Mouse (Mus musculus) kidney, adult 8-10 months (tissue): Measurements from ENCODE around the gene Tex38.

Experiments used
- DNase-seq, 2 experiments: peaks; one replicate each; pipeline ENCODE4 v3.0.0; 2022

Tex38 gene

DNA sequence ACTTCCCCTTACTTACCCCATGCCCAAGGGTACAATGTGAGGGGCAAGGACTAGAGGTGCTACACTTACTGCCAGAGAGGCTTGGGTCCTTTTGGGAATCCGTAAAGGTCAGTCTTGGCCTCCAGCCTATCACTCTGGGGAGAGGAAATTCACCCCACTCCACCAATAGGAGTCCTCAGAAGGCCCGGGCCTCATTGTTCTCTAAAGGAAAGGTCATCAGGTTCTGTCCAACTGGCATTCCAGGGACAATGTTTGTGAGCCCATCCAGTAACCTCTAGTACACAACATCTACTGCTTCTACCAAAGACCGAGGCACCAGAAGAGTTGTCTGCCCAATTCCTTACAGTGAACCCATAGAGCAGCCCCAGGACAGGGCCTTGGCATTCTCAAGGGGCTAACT lies at the start of gene Tex38:
TSS of gene Tex38 (minus strand) at position 101 of the 400 bp plus-strand sequence.
- DNase-seq = no peak

- DNase-seq = peak in 1 of 2 experiments; percentile 22
Measured at GRCm38 (mm10) chr4:115830491-115830890, 49.7 kb upstream of the Tex38 start.

DNA sequence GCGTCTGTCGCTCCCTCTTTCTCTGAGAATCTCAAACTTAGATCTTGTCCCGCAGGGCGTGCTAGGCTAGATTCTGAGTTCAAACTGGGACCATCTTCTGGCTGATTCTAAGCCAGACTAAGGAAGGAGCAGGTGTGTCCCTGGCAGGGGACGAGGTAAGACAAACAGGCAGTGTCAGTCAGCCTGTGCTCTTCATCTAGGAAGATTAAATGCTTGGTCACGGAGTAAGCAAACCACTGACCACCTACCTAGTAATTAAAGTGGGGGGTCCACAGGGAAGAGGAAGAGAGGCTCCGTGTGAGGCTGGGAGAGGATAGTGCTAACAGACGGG lies 47.7 kb upstream of the Tex38 start:
- no peak for DNase-seq

- peak; percentile 86 to 89 for DNase-seq
Measured at GRCm38 (mm10) chr4:115827888-115828571, 47.2 kb upstream of the Tex38 start, which contains the start of gene Mob3c. Gene Mob3c (plus strand): TSS chr4:115828092.

DNA sequence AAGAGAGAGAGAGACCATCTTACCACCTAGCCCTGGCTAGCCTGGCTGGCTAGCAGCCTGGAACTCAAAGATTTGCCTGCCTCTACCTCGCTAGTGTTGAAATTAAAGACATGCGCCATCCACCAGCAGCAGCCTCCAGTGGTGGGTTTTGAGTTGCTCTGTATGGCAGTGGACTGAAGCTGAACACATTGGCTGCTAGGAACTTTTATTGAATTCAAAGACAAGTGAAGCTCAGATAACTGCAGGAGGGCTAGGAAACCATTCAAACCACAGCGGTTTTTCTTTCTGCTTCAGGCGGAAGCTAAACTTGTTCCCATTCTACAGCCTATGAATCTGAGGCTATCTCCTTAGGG lies 46.7 kb upstream of the Tex38 start:
- no peak for DNase-seq

DNA sequence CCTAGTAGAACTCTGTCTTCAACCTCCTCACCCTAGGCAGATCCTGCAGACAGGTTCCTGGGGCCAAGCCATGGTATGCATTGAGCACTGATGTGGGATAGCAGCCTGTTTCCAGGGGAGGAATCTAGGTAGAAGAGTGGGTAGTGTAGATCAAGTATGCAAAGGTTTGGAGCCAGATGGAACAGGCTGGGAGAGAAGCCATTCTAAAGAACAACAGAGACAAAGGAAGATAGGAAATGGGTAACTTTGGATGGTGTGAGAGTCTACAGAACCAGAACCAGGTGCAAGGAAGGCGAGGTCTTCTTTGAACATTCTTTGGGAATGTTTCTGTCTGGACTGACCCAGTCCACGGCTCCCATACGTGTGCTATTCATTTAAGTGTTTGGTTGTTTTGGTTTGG lies 46.2 kb upstream of the Tex38 start:
- no peak for DNase-seq

GRCm38 (mm10) chr4:115825271-115825670 lies 44.5 kb upstream of the Tex38 start:
- DNase-seq = no peak

DNA sequence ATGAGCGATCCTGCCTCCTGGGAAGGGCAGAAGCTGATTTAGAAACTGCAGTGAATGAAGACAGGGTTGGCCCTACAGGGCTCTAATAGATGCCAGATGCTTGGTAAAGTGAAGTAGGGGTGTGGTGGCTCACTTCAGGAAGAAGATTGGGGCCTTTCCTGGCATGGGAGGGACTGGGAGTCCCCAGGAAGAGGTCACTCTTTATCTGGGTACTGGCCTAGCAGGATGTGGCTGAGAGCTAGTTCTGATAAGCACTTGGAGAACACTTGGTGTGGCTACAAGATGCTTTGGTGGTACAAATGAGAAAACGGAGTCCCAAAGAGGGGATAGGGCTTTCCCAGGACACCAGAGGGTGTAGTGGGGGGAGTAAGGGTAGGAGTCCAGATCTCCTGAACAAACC lies 43.4 kb upstream of the Tex38 start:
- DNase-seq = no peak

DNA sequence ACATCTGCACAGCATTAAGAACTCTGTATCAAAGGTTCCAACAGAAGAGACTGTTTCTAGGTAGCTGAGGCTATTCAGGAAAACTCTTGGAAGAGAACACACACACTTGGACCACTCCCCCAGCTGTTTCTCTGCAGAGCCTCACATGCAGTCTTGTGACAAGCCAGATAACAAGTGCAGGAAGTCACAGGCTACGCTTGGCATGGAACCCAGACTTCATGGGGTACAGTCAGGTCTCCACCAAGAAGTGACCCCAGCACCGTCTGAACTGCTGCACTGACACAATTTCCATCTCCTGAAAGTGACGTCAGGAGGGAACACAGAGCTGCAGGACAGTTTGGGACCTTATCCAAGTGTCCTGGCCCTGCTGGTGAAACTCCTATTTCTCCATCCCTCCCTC lies 41.1 kb upstream of the Tex38 start:
- no peak for DNase-seq

DNA sequence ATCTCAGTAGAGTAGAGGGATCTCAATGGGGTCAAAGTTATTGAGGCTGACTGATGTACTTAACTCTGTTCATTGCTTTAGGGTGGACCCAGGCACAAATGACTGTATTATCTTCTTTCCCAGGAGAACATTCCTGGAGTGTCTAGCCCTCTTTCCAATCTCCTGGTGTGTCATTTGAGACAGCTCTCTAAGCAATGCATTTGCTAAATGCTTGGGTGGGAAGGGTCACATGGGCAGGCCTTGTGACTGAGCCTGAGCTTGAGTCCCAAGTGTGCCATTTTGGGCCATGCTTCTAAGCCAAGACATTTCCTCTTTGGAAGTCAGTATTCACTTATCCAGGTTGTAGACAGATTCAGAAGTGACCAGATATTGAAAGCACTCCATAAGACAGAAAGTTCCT lies 40.6 kb upstream of the Tex38 start:
- no peak for DNase-seq

- DNase-seq = no peak
Measured at GRCm38 (mm10) chr4:115820944-115821343, 40.1 kb upstream of the Tex38 start.

GRCm38 (mm10) chr4:115820199-115820598 lies 39.4 kb upstream of the Tex38 start:
- no peak for DNase-seq

DNA sequence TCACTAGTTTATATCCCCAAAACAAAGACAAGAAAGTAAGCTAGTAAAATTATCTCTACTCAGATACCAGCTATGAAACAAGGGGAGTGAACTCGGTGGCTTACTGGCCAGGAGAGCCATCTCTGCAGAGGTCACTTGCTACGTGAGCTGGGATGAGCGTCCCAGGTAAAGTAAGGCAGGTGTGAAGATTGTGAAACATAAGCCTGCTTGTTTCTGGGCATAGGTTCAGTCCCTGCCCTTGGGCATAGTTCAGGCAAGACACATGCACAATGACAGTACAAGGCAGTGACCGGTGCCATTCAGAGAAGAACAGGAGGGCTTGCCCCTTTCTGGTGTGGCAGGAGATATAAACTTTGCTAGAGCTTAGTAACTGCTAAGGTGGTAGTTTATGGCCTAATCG lies 34.8 kb upstream of the Tex38 start:
- DNase-seq = no peak

DNA sequence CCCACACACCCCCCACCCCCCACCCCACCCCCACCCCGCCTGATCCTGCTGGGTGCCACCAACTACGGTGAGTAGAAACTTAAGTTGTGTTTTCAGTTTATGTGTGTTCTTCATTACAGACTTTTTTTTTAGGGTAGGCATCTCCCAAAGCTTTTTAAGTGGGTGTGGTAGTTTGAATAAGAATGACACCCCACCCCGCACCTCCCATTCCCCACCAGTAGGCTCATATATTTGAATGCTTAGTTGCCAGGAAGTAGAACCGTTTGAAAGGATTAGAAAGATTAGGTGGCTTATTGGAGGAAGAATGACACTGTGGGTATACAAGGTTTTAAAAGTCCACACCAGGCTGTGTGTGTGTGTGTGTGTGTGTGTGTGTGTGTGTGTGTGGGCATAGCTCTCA lies 31.5 kb upstream of the Tex38 start:
- DNase-seq = no peak

- DNase-seq = no peak
Measured at GRCm38 (mm10) chr4:115799981-115800380, 19.2 kb upstream of the Tex38 start.

DNA sequence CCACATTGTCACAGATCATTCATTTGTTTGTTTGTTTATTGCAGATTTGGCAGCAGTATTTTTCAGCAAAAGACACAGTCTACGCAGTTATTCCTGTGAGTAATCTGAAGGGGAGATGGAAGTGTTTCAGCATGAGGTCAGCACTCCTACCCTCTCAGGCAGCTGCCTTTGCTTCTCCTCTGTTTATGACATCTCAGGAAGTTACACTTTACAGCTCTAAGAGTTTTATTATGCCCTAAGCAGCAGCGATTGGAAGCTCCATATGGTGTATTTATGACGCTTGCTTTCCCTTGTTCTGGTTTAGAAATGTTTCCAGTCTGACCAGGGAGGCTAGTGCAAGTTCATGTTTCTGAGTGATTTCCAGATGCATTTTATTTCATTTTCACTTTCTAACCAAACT lies 14.5 kb upstream of the Tex38 start:
- DNase-seq = no peak

DNA sequence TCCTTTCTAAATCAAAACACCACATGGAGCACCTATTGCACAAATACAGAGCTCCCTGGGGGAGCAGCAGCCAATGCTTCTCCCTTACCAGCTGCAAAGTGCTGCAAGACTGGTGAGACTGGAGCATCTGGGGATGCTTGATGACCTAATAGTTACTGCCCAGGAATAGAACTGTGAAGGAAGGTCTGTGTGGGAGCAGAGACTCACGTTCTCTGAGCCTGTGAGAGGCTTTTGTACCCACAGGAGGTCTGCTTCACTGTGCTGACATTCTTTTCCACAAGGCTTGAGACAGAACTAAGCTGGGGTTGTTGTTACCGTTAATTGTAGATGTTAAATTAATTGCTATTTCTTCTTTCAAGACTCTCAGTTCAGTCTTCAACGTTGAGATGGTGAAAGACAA lies 10.0 kb upstream of the Tex38 start:
- DNase-seq = no peak

DNA sequence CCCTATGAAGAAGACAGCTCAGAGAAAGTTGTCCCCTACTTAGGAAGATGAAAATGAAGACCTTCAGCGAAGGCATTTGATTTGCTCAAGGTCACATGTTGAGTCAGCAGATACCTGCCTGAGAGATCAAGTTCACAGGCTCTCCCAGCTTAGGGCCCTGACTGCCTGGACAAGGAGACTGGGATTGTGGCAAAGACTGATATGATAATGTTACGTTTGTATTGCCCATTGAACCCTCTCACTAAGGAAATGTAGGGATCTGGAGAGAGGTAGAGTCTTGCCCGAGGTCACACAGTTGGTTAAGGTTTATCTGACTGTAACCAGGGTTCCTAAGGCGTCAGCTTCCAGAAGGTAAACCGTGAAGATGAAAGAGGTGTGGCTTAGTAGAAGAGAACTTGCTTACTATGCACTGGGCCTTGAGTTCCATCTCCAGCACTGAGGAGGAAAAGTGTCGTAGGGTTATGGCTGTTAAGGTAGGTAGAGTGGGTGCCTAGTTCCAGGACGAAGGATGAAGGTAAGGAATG lies 4.8 kb upstream of the Tex38 start:
- peak in 1 of 2 experiments; percentile 20 for DNase-seq

DNA sequence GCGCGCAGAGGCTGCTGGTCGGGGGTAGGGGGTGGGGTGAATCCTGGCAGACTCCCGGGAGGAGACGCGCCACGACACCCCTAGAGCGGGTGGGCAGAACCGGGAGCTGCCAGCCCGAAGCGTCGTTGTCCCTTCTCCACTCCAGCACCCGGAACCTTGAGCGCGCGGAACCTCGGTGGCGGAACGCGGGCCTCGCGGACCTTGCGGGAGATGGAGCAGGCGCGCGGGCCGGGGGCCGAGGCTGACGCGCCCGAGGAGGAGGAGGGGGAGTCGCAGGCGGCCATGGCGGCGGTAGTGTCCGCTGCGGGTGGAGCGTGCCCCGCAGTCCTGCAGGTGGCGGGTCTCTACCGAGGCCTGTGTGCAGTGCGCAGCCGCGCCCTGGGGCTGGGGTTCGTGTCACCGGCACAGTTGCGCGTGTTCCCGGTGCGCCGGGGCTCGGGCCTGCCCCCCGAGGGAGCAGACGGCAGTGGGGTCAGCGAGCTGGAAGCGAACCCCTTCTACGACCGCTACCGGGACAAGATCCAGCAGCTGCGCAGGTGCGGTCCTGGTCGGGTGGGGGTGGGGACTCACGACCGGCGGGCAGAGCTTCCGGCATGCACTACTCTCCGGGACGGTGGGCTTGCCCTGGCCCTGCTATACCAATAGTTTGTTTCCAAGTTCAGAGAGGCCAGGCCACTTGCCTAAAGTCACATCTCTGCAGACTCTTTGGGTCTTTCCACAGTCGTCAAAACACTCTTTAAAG lies 4.1 kb upstream of the Tex38 start, which contains the start of gene Atpaf1:
TSS of gene Atpaf1 (plus strand) at position 44 of the 742 bp plus-strand sequence.
- peak; percentile 47 to 57 for DNase-seq

DNA sequence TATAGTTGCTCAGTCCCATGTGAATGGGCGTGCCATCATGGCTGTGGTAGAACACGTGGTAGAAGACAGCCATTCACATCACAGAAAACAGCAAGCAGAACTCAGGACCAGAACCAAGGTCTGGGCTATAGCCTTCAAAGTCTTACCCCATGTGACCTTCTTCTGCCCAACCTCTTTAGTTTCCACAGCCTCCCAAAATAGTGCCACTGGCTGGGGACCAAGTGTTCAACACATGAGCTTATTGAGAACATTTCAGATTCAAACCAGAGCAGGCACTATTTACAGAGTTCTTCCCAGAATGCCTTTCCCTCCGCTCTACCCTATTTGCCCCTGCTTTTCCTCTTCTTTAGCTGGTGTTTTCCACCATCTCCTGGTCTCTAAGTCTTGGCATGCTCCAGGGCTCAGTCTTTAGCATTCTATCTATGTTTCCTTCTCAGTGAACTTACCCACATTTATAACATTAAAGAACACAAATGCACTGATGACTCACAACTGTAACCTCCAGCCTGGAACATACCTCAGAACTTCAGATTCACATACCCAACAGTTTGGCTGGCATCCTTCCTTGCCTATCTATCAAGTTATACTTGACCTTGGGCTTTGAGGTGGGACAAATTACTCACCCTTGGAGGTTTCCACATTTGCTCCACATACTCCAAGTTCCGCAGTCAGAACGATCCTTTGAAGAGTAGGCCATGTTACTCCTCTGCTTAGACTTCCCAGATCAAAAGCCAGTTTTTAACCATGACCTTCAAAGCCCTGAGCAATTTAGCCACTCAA lies 1.4 kb upstream of the Tex38 start:
- no peak for DNase-seq

- no peak for DNase-seq
Measured at GRCm38 (mm10) chr4:115780269-115780668, 549 bp downstream of the Tex38 start.

DNA sequence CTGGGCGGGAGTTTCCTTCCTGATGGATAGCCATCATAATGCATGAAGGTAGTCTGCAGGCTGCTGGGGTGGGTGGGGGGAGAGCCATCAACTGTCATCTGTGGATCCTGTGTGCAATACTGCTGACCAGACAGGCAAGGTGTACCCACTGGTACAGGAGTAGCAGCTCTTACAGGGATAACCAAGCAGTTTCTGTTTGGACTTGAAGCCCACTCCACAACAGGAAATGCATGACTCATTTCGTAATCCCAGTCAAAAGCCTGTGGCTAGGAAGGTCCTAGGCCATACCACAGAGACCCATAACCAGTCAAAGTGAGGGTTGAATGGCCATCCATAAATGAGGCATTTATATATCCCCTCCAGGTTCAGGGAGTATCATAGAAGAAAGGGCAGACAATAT lies 3.2 kb downstream of the Tex38 start:
- DNase-seq = no peak

DNA sequence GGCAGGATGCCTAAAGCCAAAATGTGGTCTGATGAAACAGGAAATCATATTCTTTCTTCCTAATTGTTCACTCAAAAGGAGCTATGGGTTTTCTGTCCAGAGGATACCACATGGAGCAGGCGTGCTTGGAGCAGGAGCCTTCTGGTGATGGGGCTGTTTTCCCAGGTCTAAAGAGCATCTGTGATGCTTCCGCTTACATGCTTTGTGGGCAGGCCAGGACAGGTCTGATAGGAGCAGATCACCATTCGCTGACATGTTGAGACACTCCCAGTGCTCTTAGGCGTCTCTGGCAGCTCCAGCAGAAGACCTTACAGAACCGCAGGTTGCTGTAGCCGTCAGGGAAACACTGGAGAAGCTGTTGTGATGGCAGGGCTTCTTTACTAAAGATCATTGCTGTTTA lies 5.8 kb downstream of the Tex38 start:
- DNase-seq = no peak
